Comparison of ENCODE assay signal across 7 mouse cellular contexts in genomic region chr4:98322223-98322622, GRCm38 (mm10).
DNase-seq lines count a peak whose midpoint lies in the region; ATAC-seq lines count a peak whose summit lies in the region.

No protein-coding gene starts in this region.

- peak; percentile 89 for ATAC-seq in embryonic facial prominence, embryonic 11.5 days (replicated peaks; ENCODE audit: insufficient number of reproducible peaks, low FRiP score, low TSS enrichment, low read depth)
- ATAC-seq in midbrain, embryonic 12.5 days (ENCODE audit: low FRiP score, low read depth) = peak; percentile 94

- no peaks in the 10 kb centered on the region for H3K4me1 ChIP-seq in embryonic facial prominence, embryonic 11.5 days (ENCODE audit: control insufficient read depth, insufficient read depth, low read length)
- peaks cover 23% of the 10 kb centered on the region for H3K4me1 ChIP-seq in limb, embryonic 10.5 days
- peaks cover 11% of the 10 kb centered on the region for H3K4me1 ChIP-seq in midbrain, embryonic 12.5 days

- DNase-seq in adrenal gland, postnatal 14 days = peak; percentile 97
- peak; percentile 95 for DNase-seq in embryonic facial prominence, embryonic 11.5 days (ENCODE audit: low spot score)
- DNase-seq in heart, adult 11 months = peak; percentile 99
- DNase-seq in kidney, adult 18-20 months = peak; percentile 93
- DNase-seq in limb, embryonic 10.5 days (ENCODE audit: low spot score) = peak; percentile 94
- peak; percentile 91 for DNase-seq in skeletal muscle tissue, adult 2 months (ENCODE audit: low read depth, low spot score)

- peak overlapping the region; percentile 64 for H3K9ac ChIP-seq in embryonic facial prominence, embryonic 11.5 days (replicated peaks; ENCODE audit: low read length)
- H3K9ac ChIP-seq in midbrain, embryonic 12.5 days (replicated peaks) = peak overlapping the region; percentile 59

- under 1% methylated on average over 29 of the region's 29 CpGs for WGBS in embryonic facial prominence, embryonic 11.5 days
- WGBS in limb, embryonic 10.5 days = under 1% methylated on average over 29 of the region's 29 CpGs
- under 1% methylated on average over 29 of the region's 29 CpGs for WGBS in midbrain, embryonic 12.5 days

- peak overlapping the region; percentile 34 for H3K4me3 ChIP-seq in embryonic facial prominence, embryonic 11.5 days (ENCODE audit: low read depth, low read length)
- peak overlapping the region; percentile 50 for H3K4me3 ChIP-seq in limb, embryonic 10.5 days
- H3K4me3 ChIP-seq in midbrain, embryonic 12.5 days = peak overlapping the region; percentile 44

- H3K27ac ChIP-seq in embryonic facial prominence, embryonic 11.5 days (replicated peaks; ENCODE audit: low read depth, low read length) = peak overlapping the region; percentile 49
- peak overlapping the region; percentile 86 for H3K27ac ChIP-seq in limb, embryonic 10.5 days
- H3K27ac ChIP-seq in midbrain, embryonic 12.5 days (replicated peaks) = peak overlapping the region; percentile 76

- H3K4me2 ChIP-seq in embryonic facial prominence, embryonic 11.5 days (ENCODE audit: low read depth, low read length) = peak overlapping the region; percentile 73
- peak overlapping the region; percentile 70 for H3K4me2 ChIP-seq in midbrain, embryonic 12.5 days (replicated peaks)

- H3K9me3 ChIP-seq in embryonic facial prominence, embryonic 11.5 days (replicated peaks; ENCODE audit: control insufficient read depth, low read length) = no peaks in the 10 kb centered on the region
- no peaks in the 10 kb centered on the region for H3K9me3 ChIP-seq in limb, embryonic 10.5 days (replicated peaks)
- H3K9me3 ChIP-seq in midbrain, embryonic 12.5 days = no peaks in the 10 kb centered on the region

- no peaks in the 10 kb centered on the region for H3K27me3 ChIP-seq in embryonic facial prominence, embryonic 11.5 days (ENCODE audit: control insufficient read depth, insufficient read depth, low read length)
- H3K27me3 ChIP-seq in limb, embryonic 10.5 days (ENCODE audit: low read depth, poor library complexity, severe bottlenecking) = peaks cover 34% of the 10 kb centered on the region
- no peaks in the 10 kb centered on the region for H3K27me3 ChIP-seq in midbrain, embryonic 12.5 days

- H3K36me3 ChIP-seq in embryonic facial prominence, embryonic 11.5 days (replicated peaks; ENCODE audit: control insufficient read depth, insufficient read depth, low read depth, low read length) = no peaks in the 10 kb centered on the region
- H3K36me3 ChIP-seq in limb, embryonic 10.5 days = no peaks in the 10 kb centered on the region
- no peaks in the 10 kb centered on the region for H3K36me3 ChIP-seq in midbrain, embryonic 12.5 days

Comparison
In these comparisons a context has a peak if more than half of its experiments do, and no peak if none do; other contexts are left out.
1. Peak in every context shown above with its lines: DNase-seq, ATAC-seq, H3K4me3 ChIP-seq and H3K27ac ChIP-seq.